Mouse (Mus musculus) lung, postnatal 0 days (tissue): Measurements from ENCODE around the gene Cenpt. TPM values are rescaled to one million over a fixed set of nuclear protein-coding genes. Genes with fewer than 3 reads are reported as not detected.
A peak's percentile ranks its signal among the peaks of the same experiment; 100 is the strongest.
"Not testable (repeated sequence)": the region's sequence is repeated elsewhere in the genome, so short reads cannot be mapped to it uniquely, and the experiment has no call there.

Experiments
- ATAC-seq: fragments of 200-750 bp; cut with Nextera tagmentation; 2 replicates; pipeline ENCODE4 v1.8.0; 2017; ENCODE audit warnings: moderate library complexity
- DNase-seq: peaks from one replicate; pipeline ENCODE4 v3.0.0-alpha.2; 2016; ENCODE audit warnings: low spot score
- H3K27ac ChIP-seq: fragments of 300-500 bp; sonication (generic); 2 replicates; pipeline ENCODE4 v1.5.1; 2014; ENCODE audit warnings: antibody characterized with exemption, mild to moderate bottlenecking, low read length, mixed read lengths
- H3K27me3 ChIP-seq: fragments of 300-500 bp; sonication (generic); replicated peaks from 2 replicates; pipeline ENCODE4 v1.6.1; 2014; ENCODE audit warnings: low read length, mixed read lengths; ENCODE audit not compliant: insufficient read depth
- H3K36me3 ChIP-seq: fragments of 300-500 bp; sonication (generic); 2 replicates; pipeline ENCODE4 v1.6.1; 2014; ENCODE audit warnings: low read length, mixed read lengths; ENCODE audit not compliant: insufficient read depth
- H3K4me1 ChIP-seq: fragments of 300-500 bp; sonication (generic); 2 replicates; pipeline ENCODE4 v1.6.1; 2014; ENCODE audit warnings: antibody characterized with exemption, low read depth, low read length, mixed read lengths; ENCODE audit not compliant: insufficient read depth
- H3K4me2 ChIP-seq: fragments of 300-500 bp; sonication (generic); replicated peaks from 2 replicates; pipeline ENCODE4 v1.6.1; 2014; ENCODE audit warnings: low read depth, mild to moderate bottlenecking, low read length, moderate library complexity, mixed read lengths
- H3K4me3 ChIP-seq: fragments of 300-500 bp; sonication (generic); 2 replicates; pipeline ENCODE4 v1.5.1; 2014; ENCODE audit warnings: low read depth, low read length
- H3K9ac ChIP-seq: fragments of 300-500 bp; sonication (generic); replicated peaks from 2 replicates; pipeline ENCODE4 v1.6.1; 2014; ENCODE audit warnings: low read depth, mild to moderate bottlenecking
- H3K9me3 ChIP-seq: fragments of 300-500 bp; sonication (generic); 2 replicates; pipeline ENCODE4 v1.6.1; 2016; ENCODE audit warnings: low read length, mixed read lengths
- CTCF ChIP-seq: IDR thresholded peaks from 2 replicates; pipeline ENCODE4 v1.5.1; 2016; ENCODE audit warnings: antibody characterized with exemption, mild to moderate bottlenecking
- EP300 ChIP-seq: IDR thresholded peaks from 2 replicates; pipeline ENCODE4 v1.6.1; 2016; ENCODE audit warnings: antibody characterized with exemption, mild to moderate bottlenecking, control low read depth
- WGBS: fragments of 180-500 bp; shearing (Covaris S2); extraction: QIAGEN DNeasy Blood & Tissue Kit; methylation state at CpG from one replicate; pipeline ENCODE4 v1.1.7; 2014; 5-methylcytosine and 5-hydroxymethylcytosine counted together
- polyA plus RNA-seq: library from polyadenylated mRNA; unstranded; fragments of >200 nt; fragmentation: Nextera tagmentation; extraction: Ambion mirVana; gene quantifications from 2 replicates; pipeline ENCODE4 v1.2.1, GENCODE M21; 2015

The Cenpt gene
- polyA plus RNA-seq, 1 experiment from 2014 or later: 14.3 TPM

GRCm38 (mm10) chr8:105846678-105847077 lies 6.4 kb downstream of the Cenpt start:
- no peaks in the 10 kb centered on the region for H3K27me3 ChIP-seq
- H3K27ac ChIP-seq: no peak overlapping the region
- H3K4me1 ChIP-seq: peaks cover 4% of the 10 kb centered on the region; the same call in 1 of the 2 replicates
- H3K36me3 ChIP-seq: peaks cover 23% of the 10 kb centered on the region; the same call in 1 of the 2 replicates
- TF ChIP-seq EP300: no peak
- no peak for TF ChIP-seq CTCF
- DNase-seq (no peak), ATAC-seq (0 out of 2 replicates have a peak, but pooled peaks have one; percentile 17)
- H3K4me3 ChIP-seq: no peak overlapping the region
- no peak overlapping the region for H3K9ac ChIP-seq
- 78% methylated on average over 9 of the region's 11 CpGs for WGBS
- no peaks in the 10 kb centered on the region for H3K9me3 ChIP-seq
- H3K4me2 ChIP-seq: no peak overlapping the region

- Histone ChIP-seq H3K4me3 (no peak overlapping the region), H3K9me3 (no peaks in the 10 kb centered on the region), H3K4me2 (no peak overlapping the region), H3K9ac (no peak overlapping the region), H3K27ac (no peak overlapping the region), H3K4me1 (no peaks in the 10 kb centered on the region), H3K36me3 (0 out of 2 replicates have a peak, but pooled peaks cover 5% of the 10 kb centered on the region), H3K27me3 (no peaks in the 10 kb centered on the region)
- WGBS: 88% methylated on average over 5 of the region's 5 CpGs
- DNase-seq: no peak
- TF ChIP-seq EP300 (no peak), CTCF (no peak)
- no peak for ATAC-seq
These were observed 13.9 kb downstream of the Cenpt start for GRCm38 (mm10) chr8:105839209-105839608.

- Histone ChIP-seq H3K4me1 (no peaks in the 10 kb centered on the region), H3K4me3 (no peak overlapping the region), H3K27ac (no peak overlapping the region), H3K36me3 (no peaks in the 10 kb centered on the region), H3K27me3 (no peaks in the 10 kb centered on the region), H3K9me3 (no peaks in the 10 kb centered on the region), H3K4me2 (no peak overlapping the region), H3K9ac (no peak overlapping the region)
- no peak for DNase-seq
- TF ChIP-seq CTCF (no peak), EP300 (no peak)
- no peak for ATAC-seq
- 80% methylated on average over 6 of the region's 6 CpGs for WGBS
These were observed 16.1 kb downstream of the Cenpt start for GRCm38 (mm10) chr8:105836991-105837390.

GRCm38 (mm10) chr8:105835318-105835717 lies 17.8 kb downstream of the Cenpt start:
- DNase-seq (peak; percentile 67), ATAC-seq (peak; percentile 67)
- 22% methylated on average over 11 of the region's 11 CpGs for WGBS
- Histone ChIP-seq H3K27ac (no peak overlapping the region), H3K9me3 (no peaks in the 10 kb centered on the region), H3K4me1 (no peaks in the 10 kb centered on the region), H3K27me3 (no peaks in the 10 kb centered on the region), H3K9ac (no peak overlapping the region), H3K4me3 (no peak overlapping the region), H3K4me2 (no peak overlapping the region), H3K36me3 (no peaks in the 10 kb centered on the region)
- peak; percentile 75 for TF ChIP-seq CTCF
- TF ChIP-seq EP300: no peak

- not testable (repeated sequence) for H3K27me3 ChIP-seq, H3K4me1 ChIP-seq, H3K4me2 ChIP-seq, H3K9me3 ChIP-seq, DNase-seq, ATAC-seq, H3K4me3 ChIP-seq, H3K36me3 ChIP-seq, H3K27ac ChIP-seq, H3K9ac ChIP-seq
- 78% methylated on average over 2 of the region's 2 CpGs for WGBS
These were observed 19.3 kb downstream of the Cenpt start for GRCm38 (mm10) chr8:105833740-105834139.

- TF ChIP-seq EP300 (no peak), CTCF (no peak)
These were observed 25.9 kb downstream of the Cenpt start, which contains the start of the genes Ranbp10 and Tsnaxip1 for GRCm38 (mm10) chr8:105826861-105827848. Gene Ranbp10 (minus strand): TSS chr8:105827350. Gene Tsnaxip1 (plus strand): TSS chr8:105827731.

More at GRCm38 (mm10) chr8:105826861-105827848, 25.9 kb downstream of the Cenpt start, which contains the start of the genes Ranbp10 and Tsnaxip1:
- WGBS: under 1% methylated on average over 52 of the region's 52 CpGs
- ATAC-seq (peak; percentile 97), DNase-seq (peak; percentile 100)
- peaks cover 8% of the 10 kb centered on the region for H3K36me3 ChIP-seq
- H3K4me3 ChIP-seq: peak within 1 kb of the TSS; percentile 96
- peak within 1 kb of the TSS; percentile 82 for H3K27ac ChIP-seq
- H3K4me1 ChIP-seq: peaks cover 13% of the 10 kb centered on the region
- H3K27me3 ChIP-seq: no peaks in the 10 kb centered on the region
- H3K9me3 ChIP-seq: no peaks in the 10 kb centered on the region
- peak within 1 kb of the TSS; percentile 80 for H3K4me2 ChIP-seq
- peak within 1 kb of the TSS; percentile 94 for H3K9ac ChIP-seq
